Mouse (Mus musculus): ENCODE measurements around the gene Hap1.

Hap1 gene

DNA sequence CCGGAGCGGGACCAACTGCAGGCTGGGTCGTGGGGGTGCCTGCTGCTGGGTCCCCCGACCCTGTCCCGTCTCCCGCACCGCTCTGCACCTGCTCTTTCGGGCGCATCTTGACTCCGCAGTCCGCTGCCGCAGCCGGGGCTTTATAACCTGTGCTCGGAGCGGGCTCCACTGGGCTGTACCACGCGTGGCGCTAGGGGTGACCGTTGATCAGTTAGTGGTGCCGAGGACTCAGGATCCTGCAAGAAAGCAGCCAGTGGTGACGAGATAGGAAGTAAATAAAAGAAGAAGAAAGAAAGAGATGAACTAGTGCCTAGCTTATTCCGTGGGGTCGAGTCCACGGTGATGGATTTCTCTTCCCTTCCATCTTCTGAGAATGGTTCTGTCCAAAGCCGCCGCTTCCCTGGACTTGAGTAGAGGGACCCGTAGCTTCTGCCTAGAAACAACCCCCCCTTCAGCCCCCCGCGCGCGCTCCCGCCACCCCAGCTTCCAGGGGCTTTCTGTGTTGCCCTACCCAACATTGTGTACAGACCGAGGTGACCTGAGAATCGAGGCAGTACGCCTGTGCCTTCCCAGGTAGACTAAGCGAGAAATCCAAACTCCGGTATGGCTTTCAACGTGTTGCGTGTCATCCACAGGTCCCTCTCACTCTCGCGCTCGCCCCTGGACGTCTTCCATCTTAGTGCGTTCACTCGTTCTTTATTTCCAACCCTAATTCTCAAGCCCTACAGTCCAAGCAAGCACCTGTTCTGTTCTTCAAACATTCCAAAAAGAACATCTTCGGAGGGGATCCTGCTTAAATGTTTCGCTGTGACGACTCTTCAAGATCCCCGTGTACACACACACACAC, at the start of gene Hap1:
Gene Hap1 (minus strand): TSS at position 157 of the 847 bp plus-strand sequence.
- DNase-seq = peak; percentile 71

- DNase-seq = no peak
These were observed 48.6 kb upstream of the Hap1 start for GRCm38 (mm10) chr11:100404456-100405074.

GRCm38 (mm10) chr11:100403445-100404134, 47.7 kb upstream of the Hap1 start:
- no peak for DNase-seq

GRCm38 (mm10) chr11:100402682-100403081, 46.8 kb upstream of the Hap1 start:
- no peak for DNase-seq

GRCm38 (mm10) chr11:100402240-100402639, 46.3 kb upstream of the Hap1 start:
- DNase-seq = no peak

GRCm38 (mm10) chr11:100400842-100401241, 44.9 kb upstream of the Hap1 start:
- no peak for DNase-seq

DNA sequence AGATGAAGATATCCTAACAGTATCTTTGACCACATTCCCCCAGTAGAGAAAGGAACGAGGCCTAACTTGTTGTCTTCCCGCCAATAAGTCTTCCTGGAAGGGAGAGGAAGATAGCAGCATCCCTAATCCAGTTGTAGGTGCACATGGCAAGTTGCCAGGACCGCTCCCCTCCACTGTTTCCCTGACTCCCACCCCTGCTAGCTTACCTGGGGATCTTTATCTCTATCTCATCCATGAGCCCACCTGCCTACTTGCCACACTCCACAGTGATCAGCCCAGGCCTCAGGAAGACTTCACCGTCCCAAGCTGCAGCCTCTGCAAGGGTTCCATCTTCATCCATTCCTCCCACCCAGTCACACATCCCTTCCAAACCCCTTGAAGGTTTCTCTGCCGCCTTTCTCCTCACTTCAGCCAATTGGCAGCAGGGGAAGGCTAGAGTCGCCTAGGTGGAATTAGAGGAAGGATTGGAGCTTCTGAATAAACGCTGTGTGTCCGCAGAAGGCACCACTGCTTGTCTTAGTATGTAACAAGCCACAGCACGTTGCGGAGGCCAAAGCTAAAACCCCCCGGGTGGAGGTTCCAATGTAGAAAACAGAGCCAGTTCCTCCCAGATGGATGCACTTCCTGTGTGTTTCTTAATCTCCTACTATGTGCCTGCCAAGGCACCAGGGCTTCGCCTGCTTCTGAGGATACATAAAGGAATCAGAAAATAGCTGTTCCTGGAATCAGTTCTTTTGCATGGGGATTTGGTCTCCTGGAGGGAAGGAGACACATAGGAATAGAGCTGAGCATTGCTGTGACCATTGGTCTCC, 44.0 kb upstream of the Hap1 start:
- no peak for DNase-seq

GRCm38 (mm10) chr11:100399320-100399719, 43.4 kb upstream of the Hap1 start:
- no peak for DNase-seq

- no peak for DNase-seq
These were observed 42.6 kb upstream of the Hap1 start for GRCm38 (mm10) chr11:100398517-100398916.

DNA sequence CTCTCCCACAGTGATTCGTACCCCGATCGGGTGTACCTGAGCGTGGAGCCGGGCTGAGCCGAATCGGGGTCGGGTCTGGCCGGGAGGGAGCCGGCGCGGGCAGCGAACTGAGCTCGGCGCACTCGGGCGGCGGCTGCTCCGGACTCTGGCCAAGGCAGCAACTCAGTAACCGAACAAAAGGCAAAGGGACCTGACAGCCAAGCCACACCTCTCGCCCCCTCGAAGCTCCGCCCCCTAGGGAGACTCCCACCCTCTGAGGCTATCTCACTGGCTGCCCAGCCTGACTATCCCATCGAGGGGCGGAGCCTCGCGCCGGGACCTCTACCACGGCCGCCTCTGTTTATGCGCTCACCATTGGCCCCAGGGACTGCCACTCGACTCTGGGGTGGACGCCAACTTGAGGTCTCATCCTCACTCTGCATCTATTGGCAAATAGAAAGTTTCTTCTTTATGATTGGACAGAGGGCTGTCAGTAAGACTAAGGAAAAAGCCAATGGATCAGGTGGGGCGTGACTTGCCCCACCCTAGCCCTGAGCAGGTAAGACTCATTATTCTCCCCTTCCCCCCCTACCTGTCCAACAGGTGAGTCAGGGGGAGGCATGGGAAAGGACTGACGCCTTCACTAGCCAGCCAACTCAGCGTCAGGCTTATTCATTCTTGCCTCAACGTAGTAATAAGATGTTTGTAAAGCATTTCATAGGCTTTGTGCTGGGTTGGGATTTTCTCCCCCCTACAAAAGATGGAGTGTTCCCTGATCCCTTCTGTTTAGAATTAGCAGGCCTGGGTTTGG, 41.9 kb upstream of the Hap1 start, which contains the start of gene Jup:
Gene Jup (minus strand): TSS at position 164 of the 790 bp plus-strand sequence.
- DNase-seq = peak; percentile 100

DNA sequence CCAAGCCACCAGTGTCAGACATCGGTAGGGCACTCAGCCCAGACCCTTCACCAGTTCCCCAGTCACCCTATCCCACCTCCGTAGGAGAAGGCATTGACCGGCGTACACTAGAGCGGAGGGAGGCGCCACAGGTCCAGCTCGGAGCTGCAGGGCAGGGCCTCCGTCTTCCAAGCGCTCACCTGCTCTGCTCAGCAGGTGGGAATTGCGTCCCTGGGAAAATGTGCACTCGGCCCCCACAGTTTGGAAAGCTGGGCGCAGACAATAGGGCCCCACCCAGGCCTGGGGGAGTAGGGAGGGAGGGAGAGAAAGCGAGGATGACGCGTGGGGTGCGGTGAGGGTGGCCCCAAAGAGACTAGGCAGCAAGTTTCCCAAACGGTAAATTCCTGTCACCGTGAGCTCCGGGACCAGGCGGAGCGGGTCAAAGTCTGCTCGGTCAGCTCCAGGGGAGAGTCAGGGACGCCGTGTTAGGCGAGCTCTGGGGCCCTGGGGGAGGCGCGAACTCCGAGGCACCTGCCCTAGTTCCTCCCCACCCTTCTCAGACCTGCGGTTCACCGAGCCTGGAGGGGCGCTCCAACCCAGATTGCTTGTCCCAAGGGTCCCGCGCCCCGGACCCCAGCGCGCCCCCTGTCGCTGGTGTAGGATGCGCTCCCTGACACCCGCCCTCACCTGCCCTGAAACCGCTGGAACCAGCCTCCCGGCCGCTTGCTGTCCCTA, 41.1 kb upstream of the Hap1 start:
- DNase-seq = peak; percentile 78

- DNase-seq = peak; percentile 79
These were observed 40.1 kb upstream of the Hap1 start for GRCm38 (mm10) chr11:100395861-100396631.

DNA sequence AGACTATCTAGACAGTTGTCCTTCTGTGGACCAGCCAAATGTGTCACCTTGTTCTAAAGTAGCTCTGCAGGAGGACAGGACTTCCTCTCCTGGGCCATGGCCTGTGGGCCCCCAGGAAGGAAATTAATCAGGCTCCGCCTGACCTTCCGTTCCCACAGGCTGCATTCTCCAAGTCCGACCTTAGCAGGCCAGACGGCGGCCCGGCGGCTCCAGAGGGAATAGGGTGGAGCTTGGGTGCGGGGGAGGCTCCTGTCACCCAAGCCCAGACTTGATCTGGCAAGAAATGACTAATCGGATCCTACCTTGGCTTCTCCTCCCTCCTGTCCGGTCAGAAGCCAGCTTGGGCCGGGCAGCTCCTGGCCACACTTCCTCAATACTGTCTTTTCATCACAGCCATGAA, 39.3 kb upstream of the Hap1 start:
- peak; percentile 96 for DNase-seq

GRCm38 (mm10) chr11:100394353-100395074, 38.6 kb upstream of the Hap1 start:
- peak; percentile 48 for DNase-seq

- no peak for DNase-seq
These were observed 37.8 kb upstream of the Hap1 start for GRCm38 (mm10) chr11:100393733-100394132.

DNA sequence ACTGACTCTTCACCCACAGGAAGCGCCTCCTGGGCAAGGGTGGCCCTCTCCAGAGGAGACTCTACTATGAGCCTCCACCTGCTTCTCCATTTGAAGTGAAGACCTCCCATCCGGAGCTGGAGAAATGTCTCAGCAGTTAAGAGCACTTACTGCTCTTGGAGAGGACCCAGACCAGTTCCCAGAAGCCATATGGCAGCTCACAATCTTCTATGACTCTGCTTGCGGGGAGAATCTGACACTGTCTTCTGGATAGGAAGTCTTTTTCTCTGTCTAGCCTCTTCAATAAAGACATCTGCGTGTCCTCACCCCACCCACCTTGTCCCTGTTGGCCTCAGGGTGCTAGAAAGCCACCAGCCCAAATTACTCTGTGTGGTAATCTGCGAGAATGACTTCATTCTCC, 37.0 kb upstream of the Hap1 start:
- no peak for DNase-seq

DNA sequence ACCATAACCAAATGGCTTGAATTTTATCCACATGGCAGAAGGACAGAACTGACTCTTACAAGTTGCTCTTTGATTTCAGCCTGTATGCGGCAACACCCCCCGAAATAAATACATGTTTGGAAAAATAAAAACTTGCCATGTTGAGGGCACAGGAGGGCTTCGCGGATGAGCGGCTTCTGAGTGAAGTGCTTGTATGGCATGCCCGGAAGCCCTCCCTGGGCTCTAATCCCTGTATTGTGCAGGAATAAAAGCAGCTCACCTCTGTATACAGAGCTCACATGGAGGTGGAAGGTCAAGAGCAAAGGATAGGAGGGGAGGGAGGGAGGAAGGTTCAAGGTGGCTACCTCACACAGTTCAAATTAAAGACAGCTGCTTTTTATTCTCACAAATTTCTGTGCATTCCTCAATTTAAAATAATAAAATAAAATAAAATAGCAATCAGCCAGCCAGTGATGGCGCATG, 36.0 kb upstream of the Hap1 start:
- no peak for DNase-seq

DNA sequence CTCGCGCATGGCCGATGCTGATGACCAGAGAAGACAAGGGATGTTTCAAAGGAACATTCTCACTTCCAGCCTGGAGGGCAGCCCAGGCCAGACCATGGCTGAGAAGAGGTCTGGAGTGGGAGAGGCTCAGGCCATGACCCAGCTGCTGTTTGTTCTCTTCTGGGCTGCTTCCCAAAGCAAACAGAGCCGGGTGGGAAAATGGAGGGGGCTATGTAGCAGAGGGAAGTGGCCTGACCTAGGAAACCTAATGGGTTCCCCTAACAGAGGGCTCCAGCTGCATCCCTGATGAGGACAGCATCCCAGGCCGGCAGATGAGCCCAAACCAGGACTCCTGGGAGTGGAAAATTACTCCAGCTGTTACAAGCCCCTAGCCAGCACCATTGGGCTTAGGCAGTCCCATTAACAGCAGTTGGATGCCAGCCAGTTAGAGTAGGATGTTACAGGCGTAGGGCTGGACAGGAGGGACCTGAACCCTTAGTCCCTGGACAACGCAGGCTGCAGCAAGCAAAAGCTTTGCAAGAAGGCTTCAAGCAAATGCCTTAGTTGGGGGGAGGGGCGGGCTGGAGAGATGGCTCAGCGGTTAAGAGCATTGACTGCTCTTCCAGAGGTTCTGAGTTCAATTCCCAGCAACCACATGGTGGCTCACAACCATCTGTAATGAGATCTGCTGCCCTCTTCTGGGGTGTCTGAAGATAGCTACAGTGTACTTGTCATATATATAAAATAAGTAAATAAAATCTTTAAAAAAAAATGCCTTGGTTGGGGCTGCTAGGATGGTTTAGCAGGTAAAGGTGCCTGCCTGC, 35.4 kb upstream of the Hap1 start:
- peak; percentile 87 for DNase-seq
